Mouse (Mus musculus) stomach, postnatal 0 days (tissue): ENCODE results near the gene 4930412O13Rik.

Source experiments
- CTCF ChIP-seq: IDR thresholded peaks from 2 replicates; pipeline ENCODE4 v1.5.1; 2016; ENCODE audit warnings: antibody characterized with exemption, low read depth, mild to moderate bottlenecking, moderate library complexity
- EP300 ChIP-seq: optimal IDR thresholded peaks from 2 replicates; pipeline ENCODE3; 2016; ENCODE audit warnings: antibody characterized with exemption

DNA sequence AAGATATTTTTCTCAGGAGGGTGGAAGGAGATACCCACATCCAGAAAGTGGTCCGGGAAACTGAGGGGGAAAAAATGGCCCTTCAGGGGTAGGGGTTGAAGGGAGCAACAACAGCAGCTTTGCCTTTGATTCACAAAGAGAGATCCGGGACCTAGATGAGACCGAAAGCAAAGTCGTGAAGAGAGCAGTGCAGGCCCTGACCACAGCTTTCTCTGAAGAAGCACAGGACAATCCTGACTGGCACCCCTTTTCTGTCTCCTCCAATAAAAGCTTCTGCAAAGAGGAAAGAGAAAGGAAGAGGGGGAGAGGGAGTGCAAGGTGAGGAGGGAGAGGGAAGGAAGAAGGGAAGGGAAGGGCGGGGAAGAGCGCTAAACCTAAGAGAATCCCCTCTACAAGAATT is 9.3 kb upstream of the 4930412O13Rik start:
- TF ChIP-seq CTCF (no peak), EP300 (no peak)
